Mouse (Mus musculus) hindbrain, postnatal 0 days (tissue): Measurements from ENCODE around the gene Ffar1. TPM values are rescaled to one million over a fixed set of nuclear protein-coding genes. Genes with fewer than 3 reads are reported as not detected.
"Not testable (repeated sequence)": the region's sequence is repeated elsewhere in the genome, so short reads cannot be mapped to it uniquely, and the experiment has no call there.

Source experiments
- ATAC-seq: fragments of 200-750 bp; cut with Nextera tagmentation; 2 replicates; pipeline ENCODE4 v1.8.0; 2017; ENCODE audit warnings: mild to moderate bottlenecking, moderate TSS enrichment, moderate library complexity
- DNase-seq: peaks from one replicate; pipeline ENCODE4 v3.0.0-alpha.2; 2015; ENCODE audit warnings: low spot score
- H3K27ac ChIP-seq: fragments of 300-500 bp; sonication (generic); 2 replicates; pipeline ENCODE4 v1.5.1; 2014; ENCODE audit warnings: mild to moderate bottlenecking
- H3K27me3 ChIP-seq: fragments of 300-500 bp; sonication (generic); 2 replicates; pipeline ENCODE4 v1.6.1; 2014; ENCODE audit warnings: low read length, mixed read lengths; ENCODE audit not compliant: insufficient read depth
- H3K36me3 ChIP-seq: fragments of 300-500 bp; sonication (generic); 2 replicates; pipeline ENCODE4 v1.6.1; 2014; ENCODE audit warnings: low read length, mixed read lengths; ENCODE audit not compliant: insufficient read depth
- H3K4me1 ChIP-seq: fragments of 300-500 bp; sonication (generic); 2 replicates; pipeline ENCODE4 v1.6.1; 2014; ENCODE audit warnings: antibody characterized with exemption, low read length, mixed read lengths; ENCODE audit not compliant: insufficient read depth
- H3K4me2 ChIP-seq: fragments of 300-500 bp; sonication (generic); 2 replicates; pipeline ENCODE4 v1.6.1; 2014; ENCODE audit warnings: low read depth, mild to moderate bottlenecking, low read length, moderate library complexity, mixed read lengths
- H3K4me3 ChIP-seq: fragments of 300-500 bp; sonication (generic); 2 replicates; pipeline ENCODE4 v1.5.1; 2014; ENCODE audit warnings: low read length
- H3K9ac ChIP-seq: fragments of 300-500 bp; sonication (generic); replicated peaks from 2 replicates; pipeline ENCODE4 v1.6.1; 2014; ENCODE audit warnings: mild to moderate bottlenecking, low read length, moderate library complexity, mixed read lengths
- H3K9me3 ChIP-seq: fragments of 300-500 bp; sonication (generic); 2 replicates; pipeline ENCODE4 v1.6.1; 2016; ENCODE audit warnings: low read length, mixed read lengths
- CTCF ChIP-seq: IDR thresholded peaks from 2 replicates; pipeline ENCODE4 v1.5.1; 2016; ENCODE audit warnings: antibody characterized with exemption, control low read depth, low read depth
- WGBS: fragments of 180-500 bp; shearing (Covaris S2); extraction: QIAGEN DNeasy Blood & Tissue Kit; methylation state at CpG from one replicate; pipeline ENCODE4 v1.1.7; 2014; 5-methylcytosine and 5-hydroxymethylcytosine counted together
- polyA plus RNA-seq: library from polyadenylated mRNA; unstranded; fragments of >200 nt; fragmentation: Nextera tagmentation; extraction: Ambion mirVana; gene quantifications from 2 replicates; pipeline ENCODE4 v1.2.1, GENCODE M21; 2015
- total RNA-seq: library from RNA; depleted of rRNA; stranded (reverse); fragments of >200 nt; gene quantifications from 2 replicates; pipeline ENCODE4 v1.2.3, GENCODE M21; 2014

Ffar1 gene
- total and polyA plus RNA-seq, 2 experiments from 2014 or later = not detected

DNA sequence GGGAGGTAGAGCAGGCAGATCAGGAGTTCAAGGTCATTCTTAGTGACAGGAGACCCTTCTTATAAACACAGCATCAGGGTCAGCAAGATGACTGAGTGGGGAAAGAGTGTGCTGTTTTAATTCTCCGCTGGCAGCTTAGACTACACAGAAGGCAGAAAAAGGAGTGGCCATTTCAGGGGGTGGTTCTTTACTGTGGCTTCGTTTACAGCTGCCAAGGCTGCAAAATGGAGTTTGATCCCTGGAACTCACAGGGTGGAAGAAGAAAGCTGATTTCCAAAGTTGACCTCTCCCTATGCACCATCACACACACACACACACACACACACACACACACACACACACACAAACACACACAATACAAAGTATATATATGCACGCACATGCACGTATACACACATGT lies 20.0 kb downstream of the Ffar1 start:
- no peak overlapping the region for H3K27ac ChIP-seq
- DNase-seq (no peak), ATAC-seq (no peak)
- H3K4me1 ChIP-seq = no peaks in the 10 kb centered on the region
- no peak overlapping the region for H3K9ac ChIP-seq
- H3K36me3 ChIP-seq = no peaks in the 10 kb centered on the region
- 80% methylated on average over 4 of the region's 4 CpGs for WGBS
- H3K27me3 ChIP-seq = no peaks in the 10 kb centered on the region
- no peak overlapping the region for H3K4me3 ChIP-seq
- no peaks in the 10 kb centered on the region for H3K9me3 ChIP-seq
- TF ChIP-seq CTCF = no peak
- no peak overlapping the region for H3K4me2 ChIP-seq

DNA sequence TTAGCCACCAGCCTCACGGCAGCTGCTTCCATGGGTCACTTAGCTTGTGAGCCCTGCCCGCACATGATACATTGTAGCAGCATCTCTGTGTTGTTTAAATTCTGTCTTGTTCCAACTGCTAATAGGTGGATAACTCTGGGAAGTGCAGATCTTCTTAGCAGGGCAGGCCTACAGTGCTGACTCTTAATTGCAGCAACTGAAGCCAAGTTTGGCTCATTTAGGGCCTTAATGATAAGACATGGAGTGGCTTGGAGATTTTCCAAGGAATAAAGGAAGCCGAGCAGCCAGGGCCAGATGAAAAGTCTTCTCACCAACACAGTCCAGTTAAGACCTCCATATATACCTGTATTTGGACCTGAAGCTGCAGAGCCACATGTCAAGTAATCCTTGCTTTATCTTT lies 21.1 kb downstream of the Ffar1 start:
- no peak for TF ChIP-seq CTCF
- 70% methylated on average over 3 of the region's 3 CpGs for WGBS
- DNase-seq = peak; percentile 10

DNA sequence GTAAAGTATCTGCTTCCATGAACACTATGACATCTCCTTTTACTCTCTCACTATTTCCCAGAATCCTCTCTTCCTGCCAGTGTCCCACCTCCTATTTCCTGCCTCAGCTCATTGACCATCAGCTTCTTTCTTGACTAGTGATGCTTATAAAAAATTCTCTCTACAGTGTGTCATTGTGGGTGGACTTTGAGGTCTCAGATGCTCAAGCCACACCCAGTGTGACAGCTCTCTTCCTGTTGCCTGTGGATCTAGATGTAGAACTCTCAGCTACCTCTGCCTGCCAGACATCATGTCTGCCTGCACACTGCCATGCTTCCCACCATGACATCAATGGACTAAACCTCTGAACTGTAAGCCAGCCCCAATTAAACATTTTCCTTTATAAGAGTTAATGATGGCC lies 24.1 kb downstream of the Ffar1 start:
- Histone ChIP-seq H3K27ac (no peak overlapping the region), H3K9ac (no peak overlapping the region), H3K4me1 (no peaks in the 10 kb centered on the region), H3K4me3 (no peak overlapping the region), H3K4me2 (no peak overlapping the region), H3K27me3 (no peaks in the 10 kb centered on the region), H3K36me3 (no peaks in the 10 kb centered on the region), H3K9me3 (no peaks in the 10 kb centered on the region)
- no peak for ATAC-seq
- TF ChIP-seq CTCF = no peak
- no peak for DNase-seq

More for the DNA sequence above, 21.1 kb downstream of the Ffar1 start:
- H3K9ac ChIP-seq = no peak overlapping the region
- H3K4me1 ChIP-seq = no peaks in the 10 kb centered on the region
- no peak overlapping the region for H3K4me2 ChIP-seq
- no peak for ATAC-seq
- H3K27me3 ChIP-seq = no peaks in the 10 kb centered on the region
- no peak overlapping the region for H3K27ac ChIP-seq
- no peaks in the 10 kb centered on the region for H3K9me3 ChIP-seq
- no peaks in the 10 kb centered on the region for H3K36me3 ChIP-seq
- no peak overlapping the region for H3K4me3 ChIP-seq

DNA sequence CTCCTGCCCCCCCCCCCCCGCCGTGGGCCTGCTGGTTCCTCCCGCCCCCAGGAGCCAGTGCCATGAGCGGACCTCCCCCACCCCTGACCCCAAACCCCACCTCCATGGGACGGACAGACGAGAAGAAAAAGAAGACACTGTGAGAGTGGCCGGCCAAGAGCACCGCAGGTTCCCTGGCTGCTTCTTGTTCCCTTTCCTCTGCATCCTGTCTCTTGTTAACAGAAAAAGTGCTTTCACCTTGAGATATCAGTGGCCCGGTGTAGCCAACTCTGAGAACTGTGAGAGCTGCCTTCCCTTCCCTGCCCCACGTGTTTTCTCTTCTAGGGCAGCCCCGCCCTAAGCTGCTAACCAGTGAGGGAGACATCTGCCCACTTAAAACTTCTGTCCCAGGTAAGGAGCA lies 28.7 kb downstream of the Ffar1 start:
- not testable (repeated sequence) for H3K4me1 ChIP-seq, H3K9me3 ChIP-seq, H3K27me3 ChIP-seq, H3K27ac ChIP-seq, H3K4me3 ChIP-seq, H3K36me3 ChIP-seq, DNase-seq, H3K9ac ChIP-seq, H3K4me2 ChIP-seq, ATAC-seq
- 44% methylated on average over 9 of the region's 11 CpGs for WGBS

DNA sequence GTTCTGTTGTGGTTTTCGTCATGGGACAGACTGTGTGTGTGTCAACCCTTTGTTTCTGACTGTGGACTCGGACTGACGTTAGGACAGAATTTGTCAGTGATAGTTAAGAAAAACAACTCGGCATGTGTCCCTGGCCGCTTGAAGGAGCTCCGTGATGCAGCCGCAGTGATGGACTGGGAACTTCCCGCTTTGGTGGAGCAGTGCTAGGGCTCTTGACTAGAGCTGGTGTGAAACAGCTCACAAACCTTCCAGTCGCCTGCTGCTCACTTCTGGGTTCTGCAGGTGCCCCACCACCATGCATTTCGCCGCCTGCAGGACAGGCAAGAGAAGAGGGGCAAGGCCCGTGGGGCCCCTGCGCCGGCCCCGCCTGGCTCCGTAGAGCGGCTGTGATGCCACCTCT lies 29.1 kb downstream of the Ffar1 start:
- 70% methylated on average over 12 of the region's 17 CpGs for WGBS
- no peak for DNase-seq
- Histone ChIP-seq H3K27ac (no peak overlapping the region), H3K4me2 (no peak overlapping the region), H3K36me3 (no peaks in the 10 kb centered on the region), H3K4me1 (no peaks in the 10 kb centered on the region), H3K4me3 (no peak overlapping the region), H3K9ac (no peak overlapping the region), H3K9me3 (no peaks in the 10 kb centered on the region), H3K27me3 (no peaks in the 10 kb centered on the region)
- no peak for TF ChIP-seq CTCF
- no peak for ATAC-seq

DNA sequence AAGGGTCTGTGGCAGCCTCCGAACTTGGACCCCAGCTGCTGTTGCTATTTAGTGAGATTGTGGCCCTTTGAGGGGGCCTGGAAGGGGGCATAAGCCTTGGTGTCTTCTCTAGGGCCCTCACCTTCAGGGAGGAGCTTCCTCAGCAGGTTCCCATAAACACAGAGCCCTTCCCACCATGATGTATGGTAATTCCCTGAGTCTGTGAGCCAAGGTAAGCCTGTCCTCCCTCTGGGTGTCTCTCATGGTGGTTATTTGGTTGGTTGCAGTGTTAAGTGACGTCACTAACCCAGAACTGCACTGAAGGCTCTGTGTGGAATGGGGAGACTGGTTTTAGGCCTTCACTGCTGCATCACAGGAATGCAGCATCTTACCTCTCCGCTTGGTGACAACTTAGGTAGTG lies 31.9 kb downstream of the Ffar1 start:
- no peak for TF ChIP-seq CTCF
- WGBS = 64% methylated on average over 3 of the region's 3 CpGs
- H3K27me3 ChIP-seq = no peaks in the 10 kb centered on the region
- H3K36me3 ChIP-seq = no peaks in the 10 kb centered on the region
- no peak overlapping the region for H3K27ac ChIP-seq
- H3K9ac ChIP-seq = no peak overlapping the region
- no peaks in the 10 kb centered on the region for H3K4me1 ChIP-seq
- ATAC-seq (no peak), DNase-seq (no peak)
- no peak overlapping the region for H3K4me3 ChIP-seq
- no peaks in the 10 kb centered on the region for H3K9me3 ChIP-seq
- no peak overlapping the region for H3K4me2 ChIP-seq

DNA sequence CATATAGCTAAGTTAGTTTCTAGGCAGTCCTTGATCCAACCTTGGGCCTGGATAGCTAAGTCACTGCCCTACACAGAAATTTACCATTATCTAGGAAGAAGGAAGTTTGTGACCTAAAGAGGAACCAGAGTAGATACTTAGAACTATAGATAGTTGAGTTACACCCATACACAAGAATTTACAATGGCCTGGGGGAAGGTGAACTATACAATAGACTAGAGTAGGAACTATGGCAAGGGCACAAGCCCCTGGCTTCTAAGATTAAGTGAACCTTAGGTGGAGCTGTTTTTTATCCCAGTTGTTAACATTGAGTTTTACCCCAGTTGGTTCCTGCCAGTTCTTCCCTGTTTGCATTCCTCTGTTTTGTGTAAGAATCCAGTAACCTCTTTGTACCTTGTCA lies 32.5 kb downstream of the Ffar1 start:
- not testable (repeated sequence) for H3K9ac ChIP-seq, H3K36me3 ChIP-seq, H3K9me3 ChIP-seq, ATAC-seq, H3K27ac ChIP-seq, H3K27me3 ChIP-seq, H3K4me2 ChIP-seq, H3K4me3 ChIP-seq, H3K4me1 ChIP-seq, DNase-seq

DNA sequence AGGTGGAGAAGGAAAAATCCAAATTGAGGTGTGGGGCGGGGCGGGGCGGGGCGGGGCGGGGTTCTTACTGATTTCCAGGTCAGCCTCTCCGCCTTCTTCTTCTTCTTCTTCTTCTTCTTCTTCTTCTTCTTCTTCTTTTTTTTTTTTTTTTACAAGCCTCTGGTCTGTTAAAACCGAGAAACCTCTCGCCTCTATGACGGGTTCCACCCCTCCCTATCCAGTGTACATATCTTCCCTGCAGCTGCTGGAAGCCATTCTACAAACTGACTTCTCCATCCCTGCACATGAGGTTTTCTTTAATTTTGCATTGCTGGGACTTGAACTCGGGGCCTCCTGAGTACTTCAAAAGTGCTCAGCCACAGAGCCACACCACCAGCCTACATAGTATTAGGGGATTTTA lies 34.7 kb downstream of the Ffar1 start:
- no peak for DNase-seq
- Histone ChIP-seq H3K9me3 (no peaks in the 10 kb centered on the region), H3K9ac (no peak overlapping the region), H3K27ac (no peak overlapping the region), H3K27me3 (no peaks in the 10 kb centered on the region), H3K36me3 (no peaks in the 10 kb centered on the region), H3K4me1 (no peaks in the 10 kb centered on the region), H3K4me3 (no peak overlapping the region), H3K4me2 (no peak overlapping the region)
- 96% methylated on average over 10 of the region's 10 CpGs for WGBS
- TF ChIP-seq CTCF = no peak
- no peak for ATAC-seq
